Mouse (Mus musculus) heart, embryonic 12.5 days (tissue): Measurements from ENCODE around the gene Ntn1. TPM values are rescaled to one million over a fixed set of nuclear protein-coding genes. Genes with fewer than 3 reads are reported as not detected.

ENCODE experiments used
- ATAC-seq: fragments of 200-750 bp; cut with Nextera tagmentation; 2 replicates; pipeline ENCODE4 v1.8.0; 2017; ENCODE audit warnings: moderate TSS enrichment, moderate library complexity; ENCODE audit not compliant: insufficient number of reproducible peaks, low FRiP score
- H3K27ac ChIP-seq: fragments of 300-500 bp; sonication (generic); 2 replicates; pipeline ENCODE4 v1.5.1; 2016; ENCODE audit warnings: mild to moderate bottlenecking, moderate library complexity; ENCODE audit not compliant: poor library complexity, severe bottlenecking
- H3K27me3 ChIP-seq: fragments of 300-500 bp; sonication (generic); replicated peaks from 2 replicates; pipeline ENCODE4 v1.6.1; 2016; ENCODE audit warnings: mild to moderate bottlenecking, moderate library complexity
- H3K36me3 ChIP-seq: fragments of 300-500 bp; sonication (generic); 2 replicates; pipeline ENCODE4 v1.6.1; 2016; ENCODE audit warnings: mild to moderate bottlenecking, moderate library complexity
- H3K4me1 ChIP-seq: fragments of 300-500 bp; sonication (generic); replicated peaks from 2 replicates; pipeline ENCODE4 v1.6.1; 2016; ENCODE audit warnings: mild to moderate bottlenecking
- H3K4me2 ChIP-seq: fragments of 300-500 bp; sonication (generic); 2 replicates; pipeline ENCODE4 v1.6.1; 2016; ENCODE audit warnings: mild to moderate bottlenecking, moderate library complexity
- H3K4me3 ChIP-seq: fragments of 300-500 bp; sonication (generic); 2 replicates; pipeline ENCODE4 v1.5.1; 2016; ENCODE audit warnings: mild to moderate bottlenecking
- H3K9ac ChIP-seq: fragments of 300-500 bp; sonication (generic); 2 replicates; pipeline ENCODE4 v1.6.1; 2016; ENCODE audit warnings: mild to moderate bottlenecking, moderate library complexity
- H3K9me3 ChIP-seq: fragments of 300-500 bp; sonication (generic); replicated peaks from 2 replicates; pipeline ENCODE4 v1.6.1; 2016; ENCODE audit warnings: mild to moderate bottlenecking, moderate library complexity
- WGBS: fragments of 180-500 bp; shearing (Covaris S2); methylation state at CpG from one replicate; pipeline ENCODE4 v1.1.7; 2016; 5-methylcytosine and 5-hydroxymethylcytosine counted together
- polyA plus RNA-seq: library from polyadenylated mRNA; unstranded; fragments of >200 nt; fragmentation: Nextera tagmentation; extraction: Ambion mirVana; gene quantifications from 2 replicates; pipeline ENCODE4 v1.2.1, GENCODE M21; 2016

The Ntn1 gene
- polyA plus RNA-seq, 1 experiment from 2014 or later, result 38.6 TPM

GRCm38 (mm10) chr11:68434697-68435096, 34.1 kb upstream of the Ntn1 start:
- no peak overlapping the region for H3K4me3 ChIP-seq
- no peak overlapping the region for H3K4me2 ChIP-seq
- H3K9ac ChIP-seq, result no peak overlapping the region
- H3K27me3 ChIP-seq, result peaks cover 53% of the 10 kb centered on the region
- H3K36me3 ChIP-seq, result no peaks in the 10 kb centered on the region
- H3K9me3 ChIP-seq, result peaks cover 4% of the 10 kb centered on the region; the same call in 1 of the 2 replicates
- 70% methylated on average over 2 of the region's 2 CpGs for WGBS
- no peak overlapping the region for H3K27ac ChIP-seq
- no peak for ATAC-seq
- H3K4me1 ChIP-seq, result peaks cover 8% of the 10 kb centered on the region; the same call in 1 of the 2 replicates

GRCm38 (mm10) chr11:68433534-68433933, 32.9 kb upstream of the Ntn1 start:
- H3K4me1 ChIP-seq, result peaks cover 8% of the 10 kb centered on the region; the same call in 1 of the 2 replicates
- no peaks in the 10 kb centered on the region for H3K36me3 ChIP-seq
- H3K27ac ChIP-seq, result no peak overlapping the region
- H3K4me3 ChIP-seq, result no peak overlapping the region
- H3K4me2 ChIP-seq, result no peak overlapping the region
- peaks cover 4% of the 10 kb centered on the region; the same call in 1 of the 2 replicates for H3K9me3 ChIP-seq
- H3K9ac ChIP-seq, result no peak overlapping the region
- WGBS, result 79% methylated on average over 5 of the region's 5 CpGs
- H3K27me3 ChIP-seq, result peaks cover 54% of the 10 kb centered on the region
- no peak for ATAC-seq

GRCm38 (mm10) chr11:68432361-68433021, 31.9 kb upstream of the Ntn1 start:
- Histone ChIP-seq H3K27ac (no peak overlapping the region), H3K36me3 (no peaks in the 10 kb centered on the region), H3K9ac (no peak overlapping the region), H3K4me3 (peak overlapping the region; percentile 44), H3K9me3 (0 out of 2 replicates have a peak, but pooled peaks cover 4% of the 10 kb centered on the region), H3K27me3 (peaks cover 54% of the 10 kb centered on the region), H3K4me2 (peak overlapping the region; percentile 69), H3K4me1 (peaks cover 8% of the 10 kb centered on the region; the same call in 1 of the 2 replicates)
- no peak for ATAC-seq
- 26% methylated on average over 23 of the region's 23 CpGs for WGBS

- H3K4me3 ChIP-seq, result peak within 1 kb of the TSS; percentile 44
- H3K9ac ChIP-seq, result 0 out of 2 replicates have a peak within 1 kb of the TSS, but pooled peaks have one; percentile 23
- H3K36me3 ChIP-seq, result no peaks in the 10 kb centered on the region
- no peaks in the 10 kb centered on the region for H3K9me3 ChIP-seq
- peak; percentile 83 for ATAC-seq
- 6% methylated on average over 35 of the region's 35 CpGs for WGBS
- H3K27me3 ChIP-seq, result peaks cover 54% of the 10 kb centered on the region
- no peak within 1 kb of the TSS for H3K27ac ChIP-seq
- peaks cover 8% of the 10 kb centered on the region; the same call in 1 of the 2 replicates for H3K4me1 ChIP-seq
- peak within 1 kb of the TSS; percentile 69 for H3K4me2 ChIP-seq
These were observed 31.2 kb upstream of the Ntn1 start, which contains the start of gene Pik3r5 for GRCm38 (mm10) chr11:68431699-68432360. Gene Pik3r5, plus strand, starts transcription at chr11:68432121.

GRCm38 (mm10) chr11:68430662-68431061, 30.0 kb upstream of the Ntn1 start:
- H3K27ac ChIP-seq, result no peak overlapping the region
- H3K4me3 ChIP-seq, result no peak overlapping the region
- H3K4me1 ChIP-seq, result peaks cover 8% of the 10 kb centered on the region; the same call in 1 of the 2 replicates
- no peak for ATAC-seq
- no peak overlapping the region for H3K9ac ChIP-seq
- H3K9me3 ChIP-seq, result no peaks in the 10 kb centered on the region
- H3K4me2 ChIP-seq, result no peak overlapping the region
- no peaks in the 10 kb centered on the region for H3K36me3 ChIP-seq
- peaks cover 54% of the 10 kb centered on the region for H3K27me3 ChIP-seq
- WGBS, result 62% methylated on average over 5 of the region's 5 CpGs

- ATAC-seq, result no peak
- H3K9ac ChIP-seq, result no peak overlapping the region
- H3K27ac ChIP-seq, result no peak overlapping the region
- H3K4me1 ChIP-seq, result peaks cover 4% of the 10 kb centered on the region; the same call in 1 of the 2 replicates
- no peak overlapping the region for H3K4me3 ChIP-seq
- peaks cover 22% of the 10 kb centered on the region for H3K27me3 ChIP-seq
- H3K9me3 ChIP-seq, result no peaks in the 10 kb centered on the region
- 72% methylated on average over 5 of the region's 5 CpGs for WGBS
- no peaks in the 10 kb centered on the region for H3K36me3 ChIP-seq
- H3K4me2 ChIP-seq, result no peak overlapping the region
These were observed 26.5 kb upstream of the Ntn1 start for GRCm38 (mm10) chr11:68427083-68427570.

GRCm38 (mm10) chr11:68425492-68426315, 25.1 kb upstream of the Ntn1 start:
- Histone ChIP-seq H3K27me3 (peaks cover 11% of the 10 kb centered on the region), H3K4me2 (no peak overlapping the region), H3K4me3 (no peak overlapping the region), H3K9me3 (no peaks in the 10 kb centered on the region), H3K4me1 (no peaks in the 10 kb centered on the region), H3K9ac (no peak overlapping the region), H3K27ac (no peak overlapping the region), H3K36me3 (no peaks in the 10 kb centered on the region)
- no peak for ATAC-seq
- 70% methylated on average over 8 of the region's 8 CpGs for WGBS

GRCm38 (mm10) chr11:68417831-68418230, 17.2 kb upstream of the Ntn1 start:
- ATAC-seq, result no peak
- no peak overlapping the region for H3K4me2 ChIP-seq
- no peak overlapping the region for H3K4me3 ChIP-seq
- H3K27me3 ChIP-seq, result no peaks in the 10 kb centered on the region
- no peak overlapping the region for H3K27ac ChIP-seq
- peaks cover 9% of the 10 kb centered on the region for H3K9me3 ChIP-seq
- 47% methylated on average over 9 of the region's 9 CpGs for WGBS
- H3K4me1 ChIP-seq, result no peaks in the 10 kb centered on the region
- no peak overlapping the region for H3K9ac ChIP-seq
- H3K36me3 ChIP-seq, result no peaks in the 10 kb centered on the region

GRCm38 (mm10) chr11:68417001-68417400, 16.4 kb upstream of the Ntn1 start:
- Histone ChIP-seq H3K9me3 (peaks cover 9% of the 10 kb centered on the region), H3K4me3 (no peak overlapping the region), H3K27me3 (no peaks in the 10 kb centered on the region), H3K4me1 (no peaks in the 10 kb centered on the region), H3K27ac (no peak overlapping the region), H3K9ac (no peak overlapping the region), H3K36me3 (no peaks in the 10 kb centered on the region), H3K4me2 (no peak overlapping the region)
- ATAC-seq, result no peak
- 43% methylated on average over 3 of the region's 3 CpGs for WGBS

- Histone ChIP-seq H3K27me3 (peaks cover 22% of the 10 kb centered on the region), H3K9ac (no peak overlapping the region), H3K4me2 (no peak overlapping the region), H3K27ac (no peak overlapping the region), H3K9me3 (no peaks in the 10 kb centered on the region; the same call in 1 of the 2 replicates), H3K36me3 (no peaks in the 10 kb centered on the region), H3K4me3 (no peak overlapping the region), H3K4me1 (peaks cover 6% of the 10 kb centered on the region)
- 54% methylated on average over 2 of the region's 2 CpGs for WGBS
- ATAC-seq, result no peak
These were observed 7.5 kb upstream of the Ntn1 start for GRCm38 (mm10) chr11:68408127-68408526.
